Mouse (Mus musculus) fat pad, adult 2 months (tissue): ENCODE measurements around the gene Cks2.
"Not testable (repeated sequence)": the region's sequence is repeated elsewhere in the genome, so short reads cannot be mapped to it uniquely, and the experiment has no call there.

ENCODE experiments used
- DNase-seq: peaks from one replicate; pipeline ENCODE4 v3.0.0-alpha.2; 2011; ENCODE audit warnings: low read depth, low spot score; ENCODE audit errors: extremely low read depth

Cks2 gene

DNA sequence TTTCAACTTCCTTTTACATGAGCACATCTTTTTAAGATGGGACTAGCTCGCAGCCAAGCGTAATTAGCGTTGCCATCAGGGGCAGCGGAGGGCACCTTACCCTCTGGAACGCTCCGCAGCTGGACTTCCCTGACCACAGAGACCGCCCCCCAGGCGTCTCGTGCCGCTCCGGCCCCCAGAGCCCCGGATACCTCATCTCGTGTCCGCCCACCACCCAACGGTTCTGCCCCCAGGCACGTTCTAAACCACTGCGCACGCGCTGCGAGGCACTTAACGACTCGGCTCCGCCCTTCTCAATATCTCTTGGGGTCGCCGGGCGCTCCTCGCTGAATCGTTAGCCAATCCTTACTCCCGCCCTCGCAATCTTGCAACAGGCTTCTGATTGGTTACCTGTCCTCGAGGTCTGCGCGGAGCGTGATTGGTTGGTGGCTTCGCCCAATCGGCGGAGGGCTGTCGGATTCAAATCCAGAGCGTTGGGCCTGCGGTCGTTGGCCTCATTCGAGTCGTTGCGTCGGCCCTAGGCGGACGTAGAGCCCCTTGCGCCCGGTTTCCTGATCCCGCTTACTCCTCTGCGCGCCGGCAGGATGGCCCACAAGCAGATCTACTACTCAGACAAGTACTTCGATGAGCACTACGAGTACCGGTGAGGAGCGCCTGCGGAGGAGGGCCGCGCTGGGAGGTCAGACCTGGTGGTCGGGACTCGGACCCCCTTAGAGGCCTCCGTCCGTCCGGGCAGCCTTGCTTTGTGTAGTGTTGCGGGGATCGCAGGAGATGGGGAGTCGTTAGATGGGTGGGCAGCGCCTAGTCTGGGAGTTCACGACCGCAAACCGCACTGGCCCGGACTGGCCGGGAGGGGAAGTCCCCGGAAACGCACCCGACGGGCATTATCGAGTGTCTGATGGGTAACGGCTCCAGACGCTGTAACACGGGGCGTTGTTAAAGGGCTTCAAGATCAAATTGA, at the start of gene Cks2:
Gene Cks2 (plus strand): TSS at position 404 of the 961 bp plus-strand sequence.
- DNase-seq = peak; percentile 82

DNA sequence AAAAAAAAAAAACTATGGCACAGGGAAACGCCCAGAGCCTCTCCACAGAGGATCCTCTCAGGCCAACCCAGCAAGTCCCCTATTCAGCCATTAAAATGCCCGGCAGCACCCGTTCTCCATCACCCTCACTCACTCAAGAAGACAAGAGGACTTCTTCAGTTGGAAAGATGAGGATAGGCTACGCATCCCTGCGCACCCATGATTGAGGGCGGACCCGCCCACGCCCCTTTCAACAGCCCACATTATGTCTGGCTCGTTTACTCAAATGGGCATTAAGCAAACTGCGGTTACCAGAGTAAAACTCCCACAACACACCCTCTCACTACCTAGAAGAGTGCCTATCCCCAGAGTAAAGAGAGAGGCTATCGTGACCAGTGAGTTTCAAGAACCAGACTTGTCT, 49.6 kb upstream of the Cks2 start:
- DNase-seq = no peak

- no peak for DNase-seq
Measured at GRCm38 (mm10) chr13:51598063-51598462, 47.0 kb upstream of the Cks2 start.

- DNase-seq = no peak
Measured at GRCm38 (mm10) chr13:51600169-51600568, 44.9 kb upstream of the Cks2 start.

DNA sequence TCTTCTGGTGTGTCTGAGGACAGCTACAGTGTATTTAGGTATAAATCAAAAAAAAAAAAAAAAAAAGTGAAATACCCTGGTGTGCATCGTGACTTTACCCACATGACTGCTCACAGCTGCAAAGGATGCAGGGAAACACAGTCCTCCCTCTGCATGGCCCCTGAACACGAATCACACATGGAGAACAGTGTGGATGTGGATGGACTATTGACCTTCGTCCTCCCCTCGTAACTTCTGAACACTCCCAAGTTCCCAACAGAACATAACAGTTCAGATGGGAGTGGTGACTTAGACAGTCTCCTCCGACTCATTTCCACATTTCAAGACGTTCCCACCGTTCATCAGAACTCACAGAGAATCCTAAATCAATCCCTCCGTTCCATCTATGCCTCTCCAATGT, 42.3 kb upstream of the Cks2 start:
- DNase-seq = no peak

DNA sequence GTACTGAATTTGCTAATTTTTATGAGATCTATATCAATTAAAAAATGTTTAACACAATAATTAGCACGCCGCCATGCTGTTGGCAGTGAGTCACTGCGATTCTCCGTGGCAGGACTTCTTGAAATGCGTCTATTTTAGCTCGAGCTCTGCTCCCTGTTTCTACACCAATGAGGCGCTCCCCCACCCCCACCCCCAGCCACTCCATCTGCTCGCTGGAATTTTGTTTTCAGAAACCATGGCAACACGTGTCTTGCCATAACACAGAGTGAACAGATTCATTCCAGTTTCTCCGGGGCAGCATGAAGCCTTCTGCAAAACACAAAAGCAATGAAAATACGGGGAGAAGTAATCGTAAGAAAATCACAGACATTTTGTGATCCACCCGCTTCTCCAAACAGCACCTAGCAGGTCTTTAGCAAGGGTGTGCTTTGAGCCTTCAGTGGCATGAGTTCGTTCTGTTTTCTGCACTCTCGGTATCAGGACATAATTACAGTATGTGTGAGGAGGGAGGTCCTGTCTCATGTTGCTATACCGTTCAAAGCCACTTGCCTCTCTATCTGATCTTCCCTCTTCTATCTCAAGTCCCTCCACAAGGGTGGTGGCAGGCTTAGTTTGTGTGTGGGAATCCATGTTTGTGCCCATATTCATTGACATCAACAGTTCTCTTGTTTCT, 41.7 kb upstream of the Cks2 start:
- DNase-seq = no peak

GRCm38 (mm10) chr13:51603894-51604244, 41.2 kb upstream of the Cks2 start:
- no peak for DNase-seq

DNA sequence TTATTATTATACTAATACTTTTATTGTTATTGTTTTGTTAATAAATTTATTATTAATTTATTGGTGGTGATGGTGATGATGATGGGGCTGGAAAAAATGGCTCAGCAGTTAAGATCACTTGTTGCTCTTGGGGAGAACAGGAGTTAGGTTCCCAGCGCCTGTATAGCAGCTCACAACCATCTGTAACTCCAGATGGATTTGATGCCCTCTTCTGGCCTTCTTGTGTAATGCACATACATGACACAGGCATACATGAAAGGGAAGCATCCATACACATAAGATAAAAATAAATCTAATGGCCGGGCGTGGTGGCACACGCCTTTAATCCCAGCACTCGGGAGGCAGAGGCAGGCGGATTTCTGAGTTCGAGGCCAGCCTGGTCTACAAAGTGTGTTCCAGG, 35.8 kb upstream of the Cks2 start:
- no peak for DNase-seq

- peak; percentile 3 for DNase-seq
Measured at GRCm38 (mm10) chr13:51611060-51611459, 34.0 kb upstream of the Cks2 start.

DNA sequence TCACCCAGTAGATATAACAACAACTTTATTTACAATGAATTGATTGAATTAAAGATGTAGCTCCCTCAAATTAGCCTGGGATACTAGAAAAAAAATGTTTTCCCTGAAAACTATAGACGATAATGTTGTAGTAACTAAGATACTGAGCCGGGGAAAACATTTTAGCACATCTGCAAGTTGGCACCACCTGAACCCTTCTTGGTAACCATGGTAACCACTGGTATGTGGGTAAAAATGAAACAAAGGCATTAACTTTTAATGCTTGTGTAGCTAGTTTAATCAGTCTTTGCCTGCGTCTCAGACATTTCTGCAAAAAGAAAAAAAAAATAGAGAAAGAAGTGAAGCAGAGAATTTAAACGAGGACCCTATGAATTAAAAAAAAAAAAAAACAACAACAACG, 33.5 kb upstream of the Cks2 start:
- DNase-seq = no peak

DNA sequence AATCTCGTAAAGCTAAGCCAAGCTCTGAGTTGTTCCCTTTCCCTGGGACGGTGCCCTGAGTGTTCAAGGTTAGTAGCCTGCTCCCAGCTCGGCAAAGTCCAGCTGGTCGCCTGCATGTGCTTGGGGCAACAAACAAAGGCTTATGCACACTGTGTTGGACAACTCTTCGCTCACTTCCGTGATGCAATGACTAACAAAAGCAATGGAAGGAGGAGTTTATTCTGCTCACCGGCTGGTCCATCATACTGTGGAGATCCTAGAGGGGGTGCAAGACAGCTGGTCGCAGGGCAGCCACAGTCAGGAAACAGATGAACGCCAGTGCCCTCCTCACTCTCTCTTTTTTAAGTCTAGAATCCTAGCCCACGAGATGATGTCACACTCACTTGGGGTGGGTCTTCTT, 29.2 kb upstream of the Cks2 start:
- DNase-seq = no peak

- no peak for DNase-seq
Measured at GRCm38 (mm10) chr13:51616417-51617044, 28.5 kb upstream of the Cks2 start.

GRCm38 (mm10) chr13:51617306-51617705, 27.7 kb upstream of the Cks2 start:
- DNase-seq = no peak

- no peak for DNase-seq
Measured at GRCm38 (mm10) chr13:51617861-51618260, 27.2 kb upstream of the Cks2 start.

DNA sequence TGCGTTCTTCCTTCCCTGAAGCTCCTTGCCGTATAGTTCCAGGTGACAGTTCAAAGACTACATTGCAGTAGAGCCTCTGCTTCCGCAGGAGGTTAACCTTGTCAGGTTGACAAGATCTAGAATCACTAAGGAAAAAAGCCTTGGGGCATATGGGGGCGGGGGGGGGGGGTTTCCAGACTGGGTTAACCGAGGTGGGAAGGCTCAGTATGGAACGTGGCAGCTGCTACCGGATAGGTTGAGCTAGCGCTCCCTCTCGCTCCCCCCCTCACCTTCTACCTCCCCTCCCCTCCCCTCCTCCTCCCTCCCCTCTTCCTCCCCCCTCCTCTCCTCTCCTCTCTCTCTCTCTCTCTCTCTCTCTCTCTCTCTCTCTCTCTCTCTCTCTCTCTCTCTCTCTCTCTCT, 26.4 kb upstream of the Cks2 start:
- DNase-seq = no peak

DNA sequence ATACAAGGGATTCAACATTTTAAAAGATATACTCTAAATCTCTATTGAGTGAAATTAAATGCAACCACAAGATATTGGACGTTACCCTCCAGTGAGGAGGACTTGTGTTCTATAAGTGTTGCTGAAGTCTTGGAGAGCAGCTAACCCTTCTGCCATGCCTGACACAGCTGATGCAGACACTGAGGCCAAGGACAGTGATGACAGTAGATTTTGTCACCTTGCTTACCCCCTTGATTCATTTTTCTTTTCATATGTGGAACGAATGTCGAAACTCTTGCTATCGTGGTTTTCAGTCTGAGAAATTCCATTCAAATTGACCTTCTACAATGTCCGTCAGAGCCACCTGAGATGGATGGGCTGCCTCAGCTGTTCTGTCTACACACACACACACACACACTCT, 22.4 kb upstream of the Cks2 start:
- no peak for DNase-seq

DNA sequence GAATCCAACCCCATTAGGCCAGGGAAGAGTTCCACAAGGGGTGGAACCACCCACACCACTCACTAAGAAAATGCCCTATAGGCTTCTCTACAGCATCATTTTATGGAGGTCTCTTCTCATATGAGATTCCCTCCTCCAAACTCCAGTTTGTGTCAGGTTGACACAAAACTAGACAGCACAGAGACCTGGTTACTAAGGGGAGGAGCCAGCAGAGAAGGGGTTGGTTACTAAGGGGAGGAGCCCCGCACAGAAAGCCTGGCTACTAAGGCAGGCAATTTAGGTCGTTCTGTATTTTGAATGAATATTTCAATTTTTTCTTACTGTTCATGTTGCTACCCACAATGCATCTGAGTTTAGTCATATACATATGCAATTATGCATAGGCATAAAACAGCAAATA, 21.4 kb upstream of the Cks2 start:
- no peak for DNase-seq

DNA sequence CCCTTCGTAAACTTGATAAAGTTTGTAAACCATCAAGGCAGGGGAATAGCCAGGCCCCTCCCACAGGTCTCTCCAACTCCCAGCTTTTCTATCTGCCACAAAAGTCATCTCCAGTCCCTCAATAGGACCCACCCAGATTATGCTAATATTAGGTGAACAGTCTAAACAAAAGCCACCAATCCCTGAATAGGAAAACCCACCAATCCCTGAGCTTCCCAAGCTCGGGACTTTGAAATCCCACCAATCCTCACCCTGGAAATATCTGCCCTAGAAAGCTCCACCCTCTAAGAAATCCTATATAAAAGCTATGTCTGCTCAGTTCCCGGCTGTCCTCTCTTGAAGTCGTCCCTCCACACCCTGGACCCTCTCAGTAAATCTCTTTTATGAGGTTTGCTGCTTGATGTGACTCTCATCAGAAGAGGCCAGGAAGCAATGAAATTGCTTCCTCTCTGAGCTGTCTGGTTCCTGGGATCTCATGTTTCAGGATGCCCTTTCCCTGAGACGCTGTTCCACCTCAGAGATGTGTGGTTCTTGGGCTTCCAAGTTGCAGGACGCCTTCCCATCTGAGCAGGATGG, 16.7 kb upstream of the Cks2 start:
- DNase-seq = no peak

DNA sequence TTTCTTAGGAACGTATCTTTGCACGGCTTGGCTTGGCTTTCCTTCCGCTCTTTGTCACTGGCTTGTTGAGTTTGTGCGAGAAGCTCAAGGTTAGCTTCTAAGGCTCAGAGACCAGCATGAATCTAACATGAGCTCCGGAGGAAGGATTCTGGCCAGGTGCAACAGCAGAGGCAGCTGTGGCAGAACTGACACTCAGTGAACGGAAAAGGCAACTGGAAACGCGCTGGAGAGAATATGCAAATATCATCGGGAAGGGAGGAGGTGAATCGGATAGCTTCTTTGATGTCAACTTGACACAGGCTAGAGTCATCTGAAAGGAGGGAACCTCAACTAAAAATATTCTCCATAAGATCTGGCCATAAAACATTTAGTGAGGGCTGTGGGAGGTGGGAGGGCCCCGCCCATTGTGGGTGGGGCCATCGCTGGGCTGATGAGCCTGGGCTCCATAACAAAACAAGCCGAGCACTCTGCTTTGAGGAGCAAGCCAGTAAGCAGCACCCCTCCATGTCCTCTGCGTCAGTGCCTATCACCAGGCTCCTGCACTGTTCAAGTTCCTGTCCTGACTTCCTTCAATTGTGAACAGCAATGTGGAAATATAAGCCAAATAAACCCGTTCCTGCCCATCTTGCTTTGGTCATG, 13.6 kb upstream of the Cks2 start:
- DNase-seq = no peak

- no peak for DNase-seq
Measured at GRCm38 (mm10) chr13:51632560-51633218, 12.3 kb upstream of the Cks2 start.

GRCm38 (mm10) chr13:51635384-51635783, 9.6 kb upstream of the Cks2 start:
- DNase-seq = not testable (repeated sequence)
